Mouse (Mus musculus): ENCODE results near the gene Cd274. TPM values are rescaled to one million over a fixed set of nuclear protein-coding genes. Genes with fewer than 3 reads are reported as not detected.

Gene Cd274
- total RNA-seq, 2 experiments from 2014 or later, result 0.53 to 0.80 TPM

- intact Hi-C loops (cut with DNase I), result no loop called here
- DNase-seq (ENCODE audit: low spot score in 2 of 2), result no peak
These were observed 50.6 kb downstream of the Cd274 start for GRCm38 (mm10) chr19:29417894-29418293.

- no peak for DNase-seq (ENCODE audit: low spot score in 2 of 2)
- intact Hi-C loops (cut with DNase I), result no loop called here
These were observed 51.4 kb downstream of the Cd274 start for GRCm38 (mm10) chr19:29418661-29419115.

GRCm38 (mm10) chr19:29419506-29419905, 52.3 kb downstream of the Cd274 start:
- no peak for DNase-seq (ENCODE audit: low spot score in 2 of 2)
- intact Hi-C loops (cut with DNase I), result no loop called here

DNA sequence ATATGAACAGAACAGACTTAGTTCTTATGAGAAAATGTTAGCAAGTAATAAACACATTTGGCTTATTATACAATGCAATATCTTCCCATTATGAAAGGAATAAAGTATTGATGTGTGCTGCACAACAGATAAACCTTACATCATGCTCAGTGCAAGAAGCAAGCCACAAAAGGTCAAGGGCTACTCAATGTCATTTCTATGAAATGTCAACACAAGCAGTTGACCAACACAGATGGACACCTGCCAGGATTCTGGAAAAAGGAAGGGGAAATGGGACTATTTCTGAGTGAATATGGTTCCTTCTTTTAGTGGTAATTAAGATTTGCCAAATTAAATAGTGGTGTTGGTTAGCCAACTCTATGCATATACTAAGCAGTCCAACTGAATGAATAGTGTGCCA, 52.7 kb downstream of the Cd274 start:
- no peak for DNase-seq (ENCODE audit: low spot score in 2 of 2)
- intact Hi-C loops (cut with DNase I), result no loop called here

- DNase-seq (ENCODE audit: low spot score in 2 of 2), result no peak
- intact Hi-C loops (cut with DNase I), result no loop called here
These were observed 53.1 kb downstream of the Cd274 start for GRCm38 (mm10) chr19:29420397-29420796.

DNA sequence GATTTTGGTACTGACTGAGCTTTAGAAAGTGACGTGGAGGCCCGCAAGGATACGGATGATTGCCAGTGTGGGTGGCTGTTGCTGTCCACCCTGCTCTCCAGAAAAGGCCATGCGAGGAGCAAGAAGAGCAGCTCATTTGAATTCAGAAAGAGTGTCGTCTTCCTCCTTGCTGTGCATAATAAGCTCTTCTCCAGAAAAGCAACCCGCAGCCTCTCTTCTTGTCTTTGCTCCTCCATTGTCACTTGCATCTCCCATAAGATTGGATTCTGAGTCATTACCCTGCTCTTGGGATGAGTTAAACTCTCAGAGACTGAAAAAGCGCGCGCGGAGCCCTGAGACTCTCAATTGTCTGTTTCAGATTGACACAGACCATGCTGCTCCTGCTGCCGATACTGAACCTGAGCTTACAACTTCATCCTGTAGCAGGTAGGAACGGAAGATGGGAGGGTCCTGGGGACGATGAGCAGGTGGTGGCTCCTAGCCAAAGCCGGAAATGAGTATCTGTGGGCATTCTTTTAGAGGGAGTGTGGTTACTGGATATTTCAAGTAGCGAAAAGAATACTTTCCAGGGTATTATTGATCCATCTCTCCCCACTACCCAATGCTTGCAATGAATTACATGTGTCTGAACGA, 54.9 kb downstream of the Cd274 start:
- intact Hi-C loops (cut with DNase I), result no loop called here
- DNase-seq (ENCODE audit: low spot score in 2 of 2), result no peak

DNA sequence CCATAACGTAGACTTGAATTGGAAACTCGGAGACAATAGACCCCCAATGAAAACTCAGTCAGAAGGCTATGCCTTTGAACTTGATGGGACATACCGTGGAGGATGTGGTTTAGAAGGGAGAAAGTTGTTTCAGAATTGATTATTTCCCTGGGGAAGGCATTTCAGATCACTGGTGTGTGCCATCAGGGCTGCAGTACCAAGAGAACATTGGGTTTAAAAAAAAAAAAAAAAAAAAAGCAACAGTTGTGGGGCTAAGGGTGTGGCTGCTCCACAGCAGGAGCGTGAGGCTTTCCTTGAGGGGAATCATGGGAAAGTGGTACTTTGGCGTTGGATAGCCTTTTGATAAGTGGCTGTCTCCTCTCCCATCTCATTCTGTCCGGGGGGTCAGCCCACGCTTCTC, 55.5 kb downstream of the Cd274 start:
- no peak for DNase-seq (ENCODE audit: low spot score in 2 of 2)

GRCm38 (mm10) chr19:29430516-29430915, 63.3 kb downstream of the Cd274 start:
- DNase-seq (ENCODE audit: low spot score in 2 of 2), result no peak
- intact Hi-C loops (cut with DNase I), result no loop called here

More for the DNA sequence above, 55.5 kb downstream of the Cd274 start:
- intact Hi-C loops (cut with DNase I), result no loop called here

- DNase-seq (ENCODE audit: low spot score in 2 of 2), result no peak
- intact Hi-C loops (cut with DNase I), result no loop called here
These were observed 63.7 kb downstream of the Cd274 start for GRCm38 (mm10) chr19:29430953-29431352.

- intact Hi-C loops (cut with DNase I), result no loop called here
- no peak for DNase-seq (ENCODE audit: low spot score in 2 of 2)
These were observed 69.7 kb downstream of the Cd274 start for GRCm38 (mm10) chr19:29436793-29437479.

Other genes with a start within 250 kb of the Cd274 start
- gene Jak2, start 115.6 kb upstream of the Cd274 start, total RNA-seq (2021), result 10 to 100 TPM; 32.9 to 36.0 TPM
- gene Insl6, start 42.1 kb upstream of the Cd274 start, total RNA-seq (2021), result under 1 TPM in 1 of 2 experiments, not detected in 1; 0.50 TPM
- under 1 TPM; 0.64 to 0.87 TPM for gene Rln1, start 32.8 kb upstream of the Cd274 start, total RNA-seq (2021)
- gene Plgrkt, start 65 bp upstream of the Cd274 start, total RNA-seq (2021), result 10 to 100 TPM; 23.2 to 28.9 TPM
- gene Pdcd1lg2, start 43.5 kb downstream of the Cd274 start, total RNA-seq (2021), result under 1 TPM in 1 of 2 experiments, not detected in 1; 0.21 TPM
- gene Ric1, start 154.8 kb downstream of the Cd274 start, total RNA-seq (2021), result 10 to 100 TPM; 36.6 to 37.1 TPM